Mouse (Mus musculus): Measurements from ENCODE around the gene C1galt1.

C1galt1 gene

DNA sequence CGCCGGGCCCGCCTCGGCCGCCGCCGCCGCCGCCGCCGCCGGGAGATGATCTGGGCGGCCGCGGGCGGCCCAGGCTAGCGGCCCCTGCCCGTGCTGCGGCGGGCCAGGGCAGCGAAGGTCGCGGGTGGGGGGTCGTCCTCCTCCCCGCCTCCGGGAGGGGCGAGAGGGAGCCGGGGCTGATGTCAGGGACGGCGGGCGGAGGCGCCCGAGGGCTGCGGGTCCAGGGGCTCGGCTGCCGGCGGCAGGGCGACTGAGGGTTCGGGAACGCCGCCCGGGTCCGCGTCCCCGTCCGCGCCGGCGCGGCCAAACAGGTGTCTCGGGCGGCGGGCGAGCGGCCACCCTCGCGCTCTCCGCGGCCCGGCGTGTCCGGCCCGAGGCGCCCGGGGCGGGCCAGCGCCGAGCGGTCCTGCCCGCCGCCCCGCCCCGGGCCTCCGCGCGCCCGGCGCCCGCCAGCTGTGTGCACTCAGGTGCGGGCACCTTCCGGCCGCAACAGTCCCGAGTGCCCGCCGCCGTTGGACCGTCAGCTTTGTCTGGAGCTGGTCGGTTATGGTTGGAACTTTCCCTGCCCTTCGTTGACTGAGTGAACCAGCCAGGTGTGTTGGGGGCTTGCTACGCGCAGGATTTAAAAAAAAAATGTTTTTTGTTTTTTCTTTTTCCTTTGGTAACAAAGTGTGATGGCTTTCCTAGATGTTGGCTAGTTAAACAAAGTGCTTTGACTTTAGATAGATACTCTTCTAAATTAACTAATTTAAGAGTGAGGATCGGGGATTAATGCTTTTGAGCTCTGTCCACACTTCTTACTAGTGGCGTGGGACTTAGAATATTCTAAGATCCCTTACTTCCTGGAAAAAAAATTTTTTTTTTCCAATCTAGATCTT, at the start of gene C1galt1:
C1galt1 (plus strand) TSS at position 41 of the 878 bp plus-strand sequence.
- DNase-seq (ENCODE audit: extremely low read depth, low read depth, low spot score), result no peak

DNA sequence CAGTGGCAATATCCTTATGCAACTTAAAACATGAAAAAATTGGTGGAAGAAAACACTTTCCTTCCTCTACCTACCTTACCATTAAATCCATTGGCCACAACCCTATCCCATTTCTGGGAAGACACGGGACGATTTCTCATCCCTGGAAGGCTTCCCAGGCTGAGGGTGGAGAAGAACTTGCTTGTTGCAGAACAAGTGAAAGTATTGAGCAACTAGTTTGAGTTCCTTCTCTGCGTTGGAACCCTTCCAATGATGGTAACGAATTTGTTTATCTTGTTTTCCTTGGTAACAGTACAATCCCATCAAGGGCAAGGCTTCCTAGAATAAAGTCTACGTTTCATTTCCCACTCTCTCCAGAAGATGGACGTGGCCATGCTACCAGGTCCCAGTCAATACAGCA, 44.7 kb upstream of the C1galt1 start:
- DNase-seq (ENCODE audit: extremely low read depth, low read depth, low spot score), result peak; percentile 57

DNA sequence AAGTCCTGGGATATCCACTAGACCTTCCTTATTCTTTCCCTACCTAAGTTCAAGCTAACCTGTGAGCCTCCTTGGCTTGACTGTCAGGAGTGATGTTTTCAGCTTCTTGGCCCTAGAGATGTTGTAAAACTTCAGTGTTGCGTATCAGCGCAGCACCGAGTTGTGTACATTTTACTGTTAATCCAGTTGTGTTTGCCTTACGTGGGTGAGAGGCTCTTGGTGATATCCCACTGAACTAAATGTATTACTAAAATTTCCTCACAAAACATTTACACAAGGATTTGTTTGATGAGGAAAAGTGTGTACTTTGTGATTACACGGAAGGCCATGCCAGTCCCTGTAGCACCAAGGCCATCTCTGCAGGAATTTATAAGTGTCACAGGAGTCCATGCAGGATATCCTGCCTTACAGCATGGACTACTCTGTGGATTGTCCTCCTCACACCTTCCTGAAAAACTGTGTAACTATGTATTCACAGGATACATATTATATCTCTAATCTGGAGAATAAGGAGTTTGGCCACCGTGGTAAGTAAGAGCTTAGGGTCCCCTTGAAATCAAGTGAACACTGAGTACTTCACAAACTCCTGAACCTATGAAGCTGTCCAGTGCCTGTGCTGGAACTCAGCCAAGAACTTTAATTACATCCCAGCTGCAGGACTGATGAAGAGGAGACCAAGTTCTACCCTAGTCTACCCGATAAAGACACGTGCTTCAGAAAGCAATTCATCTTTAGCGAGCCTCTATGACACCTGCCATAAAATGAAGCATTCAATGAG, 40.7 kb upstream of the C1galt1 start:
- no peak for DNase-seq (ENCODE audit: extremely low read depth, low read depth, low spot score)

DNA sequence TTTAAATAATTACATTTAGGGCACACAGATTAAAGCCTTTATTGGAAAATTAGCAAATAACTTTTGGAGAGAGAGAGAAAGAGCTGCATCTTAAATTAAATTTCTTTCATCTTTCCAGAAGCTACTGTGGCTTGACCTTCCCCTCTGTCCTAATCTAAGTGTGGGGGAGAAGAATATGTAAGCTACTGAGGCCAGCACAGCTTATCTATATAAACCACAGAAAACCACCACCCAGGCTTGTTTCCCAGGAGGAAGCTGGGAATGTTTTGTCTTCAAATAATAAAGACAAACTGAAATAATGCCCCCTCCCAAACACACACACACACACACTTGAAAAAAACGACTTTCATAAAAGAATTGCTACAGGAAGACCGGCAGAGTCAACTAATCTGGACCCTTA, 30.5 kb upstream of the C1galt1 start:
- no peak for DNase-seq (ENCODE audit: extremely low read depth, low read depth, low spot score)

DNA sequence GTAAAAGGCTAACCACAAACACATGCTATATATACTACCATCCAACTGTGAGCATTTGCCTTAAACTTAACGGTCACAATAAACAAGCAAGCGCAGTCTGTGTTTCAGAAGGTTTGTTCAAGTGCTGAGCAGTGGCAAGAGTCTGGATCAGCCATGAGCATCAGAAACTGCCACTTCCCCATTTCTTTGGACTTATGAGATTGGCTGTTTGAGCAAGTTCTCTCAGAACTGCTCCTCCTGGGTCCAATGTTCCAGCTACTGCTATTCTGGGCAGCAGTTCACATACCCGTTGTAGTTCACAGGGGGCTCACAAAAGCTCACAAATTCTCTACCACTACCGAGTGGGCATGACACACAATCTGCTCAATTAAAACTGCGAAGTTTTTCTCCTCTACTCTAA, 28.4 kb upstream of the C1galt1 start:
- DNase-seq (ENCODE audit: extremely low read depth, low read depth, low spot score), result no peak

DNA sequence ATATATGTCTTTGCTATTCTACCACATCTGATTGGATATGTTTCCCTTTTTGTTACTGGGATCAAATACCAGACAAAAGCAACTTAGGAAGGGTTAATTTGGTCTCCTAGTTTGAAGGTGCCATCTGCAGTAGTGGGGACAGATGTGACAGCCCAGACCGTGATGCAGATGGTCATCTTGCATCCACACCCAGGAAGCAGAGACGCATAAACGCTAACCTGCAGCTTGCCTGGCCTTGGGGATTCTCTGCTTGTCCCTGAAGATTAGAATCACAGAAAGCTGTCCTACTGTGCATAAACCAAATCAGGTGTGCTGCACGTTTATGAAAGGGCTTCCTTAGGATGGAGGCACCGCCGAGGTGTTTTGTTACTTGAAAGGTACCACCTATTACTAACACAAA, 22.0 kb upstream of the C1galt1 start:
- DNase-seq (ENCODE audit: extremely low read depth, low read depth, low spot score), result no peak

DNA sequence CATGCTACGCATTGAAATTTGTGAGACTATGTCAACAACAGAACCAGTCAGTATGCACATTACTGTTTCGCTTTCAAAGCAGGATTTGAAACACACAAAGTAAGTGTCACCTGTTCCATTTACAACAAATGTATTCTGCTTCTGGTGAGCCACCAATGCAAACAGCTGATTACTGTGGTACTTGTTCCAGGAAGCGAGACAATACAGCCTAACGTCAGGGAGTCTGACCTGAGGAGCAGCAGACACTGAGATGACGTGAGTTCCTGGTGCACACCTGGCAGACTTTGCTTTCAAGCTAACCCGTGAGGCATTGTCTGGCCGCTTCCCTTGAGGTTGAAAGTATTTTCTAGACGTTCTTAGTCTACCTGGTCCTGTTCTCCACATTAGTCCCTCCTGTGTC, 13.8 kb upstream of the C1galt1 start:
- DNase-seq (ENCODE audit: extremely low read depth, low read depth, low spot score), result no peak

DNA sequence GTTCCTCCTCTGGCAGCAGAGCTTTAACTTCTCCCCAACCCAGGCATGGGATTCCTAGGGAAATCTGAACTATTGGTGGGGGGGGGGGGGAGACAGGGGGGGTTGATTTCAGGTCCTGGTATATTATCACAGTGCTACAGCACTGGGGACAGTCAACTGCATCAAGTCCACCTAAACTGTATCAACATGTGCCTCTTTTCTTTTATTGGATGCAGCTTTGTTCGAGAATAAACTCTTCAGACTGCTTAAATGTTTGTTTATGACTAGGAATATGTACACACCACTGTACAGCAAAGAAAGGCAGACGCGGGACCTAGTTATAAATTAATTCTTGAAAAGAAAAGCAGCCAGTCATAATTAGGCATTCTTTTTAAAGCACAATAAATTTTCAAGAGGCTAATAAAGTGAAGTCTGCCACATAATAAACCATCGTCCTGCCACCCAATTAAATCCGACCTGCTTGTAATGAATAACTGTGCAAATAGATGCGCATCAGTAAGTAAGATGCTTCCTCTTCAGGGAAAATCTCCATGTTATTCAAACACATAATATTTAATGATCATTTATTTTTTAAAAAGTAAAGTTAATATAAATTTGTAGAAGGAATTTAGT, 12.0 kb upstream of the C1galt1 start:
- DNase-seq (ENCODE audit: extremely low read depth, low read depth, low spot score), result no peak

DNA sequence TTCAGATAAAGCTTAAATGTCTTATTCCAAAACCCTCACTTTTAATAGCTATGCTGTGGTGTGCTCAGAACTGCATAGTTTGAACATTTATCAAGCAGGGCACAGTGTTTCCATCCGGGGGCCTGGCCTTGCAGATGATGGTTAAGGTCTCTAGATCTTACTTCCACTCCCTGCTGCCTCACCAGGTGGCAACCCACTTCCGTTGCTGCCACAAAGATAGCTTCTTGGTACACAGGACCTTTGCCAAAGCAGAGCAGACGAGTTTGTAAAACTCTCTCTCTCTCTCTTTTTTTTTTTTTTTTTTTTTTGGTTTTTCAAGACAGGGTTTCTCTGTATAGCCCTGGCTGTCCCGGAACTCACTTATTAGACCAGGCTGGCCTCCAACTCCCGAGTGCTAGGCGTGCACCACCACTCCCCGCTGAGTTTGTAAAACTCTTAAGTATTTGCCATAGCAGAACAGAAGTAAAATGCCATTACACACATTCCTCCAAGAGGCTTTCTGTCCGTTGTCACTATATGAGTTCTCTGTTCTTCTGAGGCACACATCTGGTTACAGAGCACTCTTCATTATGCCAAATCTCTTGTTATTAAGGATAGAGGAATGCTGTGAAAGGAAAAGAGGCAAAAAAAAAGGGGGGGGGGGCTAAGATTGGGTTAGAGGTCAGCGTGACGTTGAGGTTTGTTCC, 773 bp upstream of the C1galt1 start:
- DNase-seq (ENCODE audit: extremely low read depth, low read depth, low spot score), result no peak

DNA sequence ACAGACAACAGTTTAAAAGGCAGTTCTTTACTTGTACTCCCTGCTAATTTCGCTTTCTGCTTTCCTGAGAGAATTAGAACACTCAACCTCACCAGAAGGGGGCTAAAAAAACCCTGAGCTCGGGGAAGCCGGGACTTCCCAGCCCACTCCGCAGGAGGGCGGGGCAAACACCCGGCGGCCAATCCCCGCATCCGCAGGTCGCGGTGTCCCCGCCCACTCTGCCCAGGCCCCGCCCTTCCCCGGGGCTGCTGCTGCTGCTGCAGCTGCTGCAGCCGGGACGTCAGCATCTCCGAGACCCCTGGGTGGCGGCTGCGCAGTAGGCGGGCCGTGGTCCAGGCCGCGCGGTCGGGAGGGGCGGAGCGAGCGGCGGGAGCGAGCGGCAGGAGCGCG, 235 bp upstream of the C1galt1 start:
- no peak for DNase-seq (ENCODE audit: extremely low read depth, low read depth, low spot score)

DNA sequence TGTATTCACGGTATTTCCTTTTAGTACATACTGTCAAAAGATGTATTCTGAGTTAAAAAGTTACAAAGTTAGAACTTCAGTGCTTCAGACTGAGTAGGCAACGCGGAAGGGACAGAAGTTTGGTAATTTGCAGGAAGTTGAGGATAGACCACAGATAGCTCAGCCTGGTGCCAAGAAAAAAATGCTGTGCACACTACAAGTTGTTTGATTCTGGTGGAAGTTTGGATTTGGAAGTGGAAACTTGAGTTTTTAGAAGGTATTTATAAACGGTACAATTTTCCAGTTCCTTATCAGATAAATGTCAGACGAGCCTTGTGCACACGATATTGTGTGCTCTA, 1.0 kb downstream of the C1galt1 start:
- DNase-seq (ENCODE audit: extremely low read depth, low read depth, low spot score), result no peak

DNA sequence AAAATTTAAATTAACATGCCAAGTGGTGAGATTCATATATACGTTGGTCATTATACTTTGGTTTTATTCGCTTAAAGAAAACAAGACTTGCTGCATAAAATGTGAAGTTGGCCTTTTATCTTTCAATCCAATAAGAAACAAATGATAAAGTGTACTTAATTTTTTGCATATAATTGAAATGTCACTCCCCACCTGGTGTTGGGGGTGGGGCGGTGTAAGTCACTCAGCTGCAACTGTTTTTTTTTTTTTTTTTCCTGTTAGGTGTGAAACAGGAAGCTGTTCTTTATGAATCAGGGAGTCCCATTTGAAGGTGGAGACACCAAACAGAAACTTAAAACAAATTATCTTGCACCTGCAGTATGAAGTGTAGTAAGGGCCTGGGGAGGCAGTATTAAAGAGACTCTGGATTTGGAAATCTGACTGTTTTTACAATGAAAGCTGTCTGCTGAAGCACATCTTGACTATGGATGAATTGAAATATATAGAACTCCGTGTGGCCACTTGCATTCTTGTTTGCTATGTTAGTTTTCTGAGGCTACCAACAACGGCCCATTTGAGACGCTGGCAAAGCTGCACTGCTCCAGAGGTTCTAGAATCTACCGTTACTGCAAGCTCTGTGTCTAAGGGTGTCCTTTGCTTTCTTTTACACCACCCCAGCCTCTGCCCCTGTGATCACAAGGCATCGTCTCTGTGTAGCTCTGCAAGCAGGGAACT, 2.2 kb downstream of the C1galt1 start:
- DNase-seq (ENCODE audit: extremely low read depth, low read depth, low spot score), result no peak

DNA sequence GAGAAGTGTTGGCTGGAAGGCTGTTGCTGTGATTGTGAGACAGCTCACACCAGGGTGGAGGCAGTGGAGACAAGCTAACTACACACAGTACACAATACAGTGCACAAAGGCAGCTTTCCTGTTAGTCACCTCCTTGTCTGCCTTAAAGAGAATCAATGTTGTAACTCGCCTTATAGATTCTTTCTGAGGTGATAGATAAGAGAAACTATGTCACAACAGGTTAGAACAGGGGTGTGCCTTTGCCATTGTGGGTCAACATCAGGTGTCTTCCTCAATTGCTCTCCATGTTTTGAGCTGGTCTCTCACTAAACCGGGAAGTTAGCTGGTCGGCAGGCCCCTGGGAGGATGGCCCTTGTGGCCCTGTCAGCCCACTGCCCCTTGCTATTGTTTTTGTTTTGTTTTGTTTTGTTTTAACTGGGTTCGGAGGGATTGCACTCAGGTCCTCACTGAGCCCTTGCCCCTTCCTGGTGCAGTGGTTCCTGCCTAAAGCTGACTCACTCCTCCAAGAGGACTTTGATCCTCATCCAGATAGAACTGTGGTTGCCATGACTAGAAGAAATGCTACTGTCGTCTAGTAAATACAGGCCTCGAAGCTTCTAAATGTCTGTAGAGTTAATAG, 3.4 kb downstream of the C1galt1 start:
- no peak for DNase-seq (ENCODE audit: extremely low read depth, low read depth, low spot score)

DNA sequence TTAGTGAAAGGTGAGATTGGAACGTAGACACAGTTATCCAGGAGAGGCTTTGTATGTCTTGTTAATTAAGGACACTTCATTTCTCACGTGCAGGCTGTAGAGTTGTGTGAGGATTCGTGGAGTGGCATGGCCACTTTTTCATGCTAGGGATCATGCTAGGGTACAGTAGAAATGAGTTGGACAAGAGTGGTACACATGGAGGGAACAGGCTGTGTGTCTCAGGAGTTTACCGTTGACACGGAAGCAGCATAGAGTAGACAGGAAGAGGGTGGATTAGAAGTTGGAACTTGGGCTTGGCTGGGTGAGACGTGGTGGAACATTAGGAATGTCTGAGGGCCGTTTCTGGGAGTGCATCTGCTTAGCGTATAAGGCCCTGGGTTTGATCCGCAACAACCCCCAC, 4.1 kb downstream of the C1galt1 start:
- DNase-seq (ENCODE audit: extremely low read depth, low read depth, low spot score), result no peak

DNA sequence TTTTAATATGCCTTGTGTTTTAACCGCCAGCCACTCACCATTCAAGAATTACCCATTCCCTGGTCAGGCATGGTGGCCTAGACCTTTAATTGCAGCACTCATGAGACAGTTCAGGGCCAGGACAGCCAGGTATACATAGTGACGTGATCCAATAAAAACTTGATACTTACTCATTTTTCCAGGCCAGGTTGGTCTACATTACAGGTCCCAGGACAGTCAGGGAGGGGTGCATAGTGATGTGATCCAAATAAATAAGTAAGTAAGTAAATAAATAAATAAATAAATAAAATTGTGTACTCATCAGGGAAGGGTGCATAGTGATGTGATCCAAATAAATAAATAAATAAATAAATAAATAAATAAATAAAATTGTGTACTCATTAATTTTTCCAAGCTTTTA, 6.4 kb downstream of the C1galt1 start:
- no peak for DNase-seq (ENCODE audit: extremely low read depth, low read depth, low spot score)

DNA sequence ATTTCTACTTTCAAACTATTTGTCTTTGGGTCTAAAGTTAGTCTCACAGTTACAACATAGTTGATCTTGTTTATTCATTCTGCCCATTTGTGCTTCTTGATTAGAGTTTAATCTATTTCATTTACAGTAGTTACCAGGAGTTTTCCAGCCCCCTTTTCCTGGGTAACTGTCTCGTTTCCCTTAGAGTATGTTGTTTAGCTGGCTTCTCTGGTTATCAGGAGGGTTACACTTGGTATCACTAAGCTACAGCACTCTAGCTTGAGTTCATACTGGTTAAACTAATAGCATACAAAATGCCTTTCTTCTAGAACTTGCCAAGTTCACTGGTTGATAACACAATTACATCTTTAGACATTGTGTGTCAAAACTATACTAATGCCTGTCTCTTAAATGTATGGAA, 8.3 kb downstream of the C1galt1 start:
- DNase-seq (ENCODE audit: extremely low read depth, low read depth, low spot score), result no peak

DNA sequence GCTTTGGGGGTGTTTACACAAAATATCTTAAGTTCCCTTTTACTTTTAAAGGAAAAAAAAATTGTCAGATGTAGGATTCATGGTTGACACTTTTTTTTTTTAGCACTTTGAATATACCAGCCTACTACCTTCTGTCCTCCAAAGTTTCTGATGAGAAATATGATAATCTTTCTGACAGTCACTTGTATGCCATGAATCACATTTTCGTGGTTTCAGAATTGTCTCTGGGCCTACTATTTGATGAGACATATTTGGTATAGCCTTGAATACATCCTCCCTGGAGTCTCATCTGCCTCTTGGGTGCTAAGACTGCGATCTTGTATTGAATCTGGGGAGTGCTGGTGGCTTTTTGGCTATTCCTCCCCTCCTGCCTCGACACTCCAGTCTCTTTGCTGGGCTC, 8.8 kb downstream of the C1galt1 start:
- DNase-seq (ENCODE audit: extremely low read depth, low read depth, low spot score), result no peak

DNA sequence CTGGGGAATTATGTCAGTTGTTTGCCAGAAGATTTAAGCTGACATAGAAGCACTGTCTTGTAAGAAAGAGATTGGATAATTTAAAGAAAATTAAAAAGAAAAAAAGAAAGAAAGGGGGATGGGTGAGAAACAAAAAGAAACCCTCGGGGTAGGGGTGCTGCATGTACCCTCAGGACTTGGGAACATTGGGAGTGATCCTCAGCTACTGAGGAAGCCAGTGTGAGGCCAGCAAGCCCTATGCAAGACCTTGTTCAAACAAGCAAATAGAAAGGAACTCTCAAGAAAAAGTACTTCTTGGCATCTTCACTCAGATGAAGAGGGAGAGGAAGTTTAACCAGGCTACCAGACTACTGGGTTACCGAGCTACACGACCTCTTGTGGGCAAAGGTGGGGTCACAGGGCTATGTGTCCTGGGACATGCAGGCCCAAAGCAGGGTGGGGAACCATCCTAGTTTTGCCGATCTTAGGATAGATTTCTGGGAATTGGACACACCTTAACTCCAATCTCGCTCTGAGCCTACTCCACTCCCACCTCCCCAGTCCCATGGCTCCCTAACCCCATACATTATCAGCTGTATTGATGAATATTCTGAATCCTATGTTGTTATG, 12.1 kb downstream of the C1galt1 start:
- DNase-seq (ENCODE audit: extremely low read depth, low read depth, low spot score), result no peak

DNA sequence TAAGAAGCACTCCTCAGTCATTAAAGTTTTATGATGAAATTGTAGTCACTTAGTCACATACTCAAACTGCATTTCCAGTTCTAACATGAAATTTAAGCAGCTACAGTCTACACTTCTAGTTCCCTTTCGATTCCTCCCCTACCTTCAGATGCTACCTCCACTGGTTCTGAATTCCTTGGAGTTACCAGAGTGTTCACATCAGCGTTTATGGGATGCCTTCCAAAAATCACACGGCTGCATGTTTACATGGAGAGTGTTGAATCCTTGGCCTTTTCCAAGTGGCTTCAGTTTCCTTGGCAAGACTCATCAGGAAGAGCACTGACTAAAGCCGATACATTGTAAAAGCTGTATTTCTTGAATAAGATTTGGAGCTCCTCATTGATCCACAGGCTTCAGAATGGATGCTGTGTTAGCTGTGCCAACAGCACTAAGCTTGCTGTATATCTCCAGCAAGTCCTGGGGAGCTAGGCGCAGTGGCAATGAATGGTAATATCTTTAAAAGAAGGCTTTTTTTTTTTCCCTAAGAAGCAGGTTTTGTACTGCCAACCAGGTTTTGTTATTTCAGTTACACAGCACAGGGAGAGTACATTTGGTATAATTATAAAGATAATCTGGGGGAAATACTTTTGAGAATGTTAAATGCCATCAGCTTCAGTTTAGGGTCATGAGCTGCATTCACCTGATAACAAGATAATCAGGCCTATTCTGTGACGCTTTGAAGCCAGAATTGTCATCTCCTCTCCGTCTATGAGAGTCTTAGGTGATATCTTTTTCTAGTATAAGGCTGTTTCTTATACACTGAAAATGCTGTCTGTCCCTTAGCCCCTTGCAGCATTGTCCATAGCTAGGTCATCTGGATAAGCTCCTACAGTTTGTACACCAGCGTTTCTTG, 13.0 kb downstream of the C1galt1 start:
- no peak for DNase-seq (ENCODE audit: extremely low read depth, low read depth, low spot score)

Measured in fat pad, adult 2 months (tissue).